Mouse (Mus musculus) lung, postnatal 0 days (tissue): ENCODE data around the gene Tec. TPM values are rescaled to one million over a fixed set of nuclear protein-coding genes. Genes with fewer than 3 reads are reported as not detected.

ENCODE experiments used
- ATAC-seq: fragments of 200-750 bp; cut with Nextera tagmentation; 2 replicates; pipeline ENCODE4 v1.8.0; 2017; ENCODE audit warnings: moderate library complexity
- DNase-seq: peaks from one replicate; pipeline ENCODE4 v3.0.0-alpha.2; 2016; ENCODE audit warnings: low spot score
- H3K27ac ChIP-seq: fragments of 300-500 bp; sonication (generic); 2 replicates; pipeline ENCODE4 v1.5.1; 2014; ENCODE audit warnings: antibody characterized with exemption, mild to moderate bottlenecking, low read length, mixed read lengths
- H3K27me3 ChIP-seq: fragments of 300-500 bp; sonication (generic); replicated peaks from 2 replicates; pipeline ENCODE4 v1.6.1; 2014; ENCODE audit warnings: low read length, mixed read lengths; ENCODE audit not compliant: insufficient read depth
- H3K36me3 ChIP-seq: fragments of 300-500 bp; sonication (generic); 2 replicates; pipeline ENCODE4 v1.6.1; 2014; ENCODE audit warnings: low read length, mixed read lengths; ENCODE audit not compliant: insufficient read depth
- H3K4me1 ChIP-seq: fragments of 300-500 bp; sonication (generic); 2 replicates; pipeline ENCODE4 v1.6.1; 2014; ENCODE audit warnings: antibody characterized with exemption, low read depth, low read length, mixed read lengths; ENCODE audit not compliant: insufficient read depth
- H3K4me2 ChIP-seq: fragments of 300-500 bp; sonication (generic); replicated peaks from 2 replicates; pipeline ENCODE4 v1.6.1; 2014; ENCODE audit warnings: low read depth, mild to moderate bottlenecking, low read length, moderate library complexity, mixed read lengths
- H3K4me3 ChIP-seq: fragments of 300-500 bp; sonication (generic); 2 replicates; pipeline ENCODE4 v1.5.1; 2014; ENCODE audit warnings: low read depth, low read length
- H3K9ac ChIP-seq: fragments of 300-500 bp; sonication (generic); replicated peaks from 2 replicates; pipeline ENCODE4 v1.6.1; 2014; ENCODE audit warnings: low read depth, mild to moderate bottlenecking
- H3K9me3 ChIP-seq: fragments of 300-500 bp; sonication (generic); 2 replicates; pipeline ENCODE4 v1.6.1; 2016; ENCODE audit warnings: low read length, mixed read lengths
- CTCF ChIP-seq: IDR thresholded peaks from 2 replicates; pipeline ENCODE4 v1.5.1; 2016; ENCODE audit warnings: antibody characterized with exemption, mild to moderate bottlenecking
- EP300 ChIP-seq: IDR thresholded peaks from 2 replicates; pipeline ENCODE4 v1.6.1; 2016; ENCODE audit warnings: antibody characterized with exemption, mild to moderate bottlenecking, control low read depth
- WGBS: fragments of 180-500 bp; shearing (Covaris S2); extraction: QIAGEN DNeasy Blood & Tissue Kit; methylation state at CpG from one replicate; pipeline ENCODE4 v1.1.7; 2014; 5-methylcytosine and 5-hydroxymethylcytosine counted together
- polyA plus RNA-seq: library from polyadenylated mRNA; unstranded; fragments of >200 nt; fragmentation: Nextera tagmentation; extraction: Ambion mirVana; gene quantifications from 2 replicates; pipeline ENCODE4 v1.2.1, GENCODE M21; 2015

The Tec gene
- polyA plus RNA-seq, 1 experiment from 2014 or later: 4.2 TPM

- TF ChIP-seq CTCF: no peak
- no peak for TF ChIP-seq EP300
- Histone ChIP-seq H3K9me3 (no peaks in the 10 kb centered on the region), H3K4me3 (no peak overlapping the region), H3K27me3 (no peaks in the 10 kb centered on the region), H3K9ac (no peak overlapping the region), H3K27ac (no peak overlapping the region), H3K36me3 (no peaks in the 10 kb centered on the region), H3K4me1 (no peaks in the 10 kb centered on the region), H3K4me2 (no peak overlapping the region)
- 69% methylated on average over 3 of the region's 3 CpGs for WGBS
- no peak for ATAC-seq
- DNase-seq: no peak
Observed at GRCm38 (mm10) chr5:72784719-72785118, 83.6 kb downstream of the Tec start.

GRCm38 (mm10) chr5:72783957-72784356, 84.3 kb downstream of the Tec start:
- Histone ChIP-seq H3K9ac (no peak overlapping the region), H3K4me2 (no peak overlapping the region), H3K36me3 (no peaks in the 10 kb centered on the region), H3K4me1 (no peaks in the 10 kb centered on the region), H3K4me3 (no peak overlapping the region), H3K9me3 (no peaks in the 10 kb centered on the region), H3K27ac (no peak overlapping the region), H3K27me3 (no peaks in the 10 kb centered on the region)
- WGBS: 67% methylated on average over 8 of the region's 8 CpGs
- no peak for TF ChIP-seq EP300
- no peak for TF ChIP-seq CTCF
- DNase-seq (no peak), ATAC-seq (no peak)

GRCm38 (mm10) chr5:72783123-72783522, 85.2 kb downstream of the Tec start:
- Histone ChIP-seq H3K36me3 (no peaks in the 10 kb centered on the region), H3K4me2 (no peak overlapping the region), H3K9ac (no peak overlapping the region), H3K9me3 (no peaks in the 10 kb centered on the region), H3K27me3 (no peaks in the 10 kb centered on the region), H3K4me1 (no peaks in the 10 kb centered on the region), H3K4me3 (no peak overlapping the region), H3K27ac (no peak overlapping the region)
- 93% methylated on average over 7 of the region's 7 CpGs for WGBS
- DNase-seq (no peak), ATAC-seq (no peak)
- no peak for TF ChIP-seq CTCF
- TF ChIP-seq EP300: no peak

GRCm38 (mm10) chr5:72781776-72782175, 86.5 kb downstream of the Tec start:
- TF ChIP-seq EP300: no peak
- DNase-seq: peak; percentile 12
- Histone ChIP-seq H3K27me3 (no peaks in the 10 kb centered on the region), H3K27ac (no peak overlapping the region), H3K4me1 (no peaks in the 10 kb centered on the region), H3K4me3 (no peak overlapping the region), H3K4me2 (no peak overlapping the region), H3K36me3 (no peaks in the 10 kb centered on the region), H3K9ac (no peak overlapping the region), H3K9me3 (no peaks in the 10 kb centered on the region)
- no peak; the same call in 1 of the 2 replicates for ATAC-seq
- 57% methylated on average over 11 of the region's 11 CpGs for WGBS

- Histone ChIP-seq H3K9me3 (no peaks in the 10 kb centered on the region), H3K4me2 (no peak overlapping the region), H3K36me3 (no peaks in the 10 kb centered on the region), H3K27ac (no peak overlapping the region), H3K27me3 (no peaks in the 10 kb centered on the region), H3K4me1 (no peaks in the 10 kb centered on the region), H3K9ac (no peak overlapping the region), H3K4me3 (no peak overlapping the region)
- ATAC-seq: no peak
- WGBS: 89% methylated on average over 2 of the region's 2 CpGs
- TF ChIP-seq CTCF: no peak
- TF ChIP-seq EP300: no peak
- no peak for DNase-seq
Observed at GRCm38 (mm10) chr5:72776595-72776994, 91.7 kb downstream of the Tec start.

- ATAC-seq: no peak
- WGBS: 58% methylated on average over 2 of the region's 2 CpGs
- H3K9me3 ChIP-seq: no peaks in the 10 kb centered on the region
Observed at GRCm38 (mm10) chr5:72776127-72776526, 92.2 kb downstream of the Tec start.

GRCm38 (mm10) chr5:72769841-72770240, 98.4 kb downstream of the Tec start:
- Histone ChIP-seq H3K9me3 (no peaks in the 10 kb centered on the region), H3K27me3 (no peaks in the 10 kb centered on the region), H3K4me2 (no peak overlapping the region), H3K4me3 (no peak overlapping the region), H3K9ac (no peak overlapping the region), H3K4me1 (no peaks in the 10 kb centered on the region), H3K27ac (no peak overlapping the region), H3K36me3 (no peaks in the 10 kb centered on the region)
- ATAC-seq (no peak), DNase-seq (no peak)
- TF ChIP-seq EP300 (no peak), CTCF (no peak)
- whole genome bisulfite sequencing: 38% methylated on average over 6 of the region's 6 CpGs

More at GRCm38 (mm10) chr5:72776127-72776526, 92.2 kb downstream of the Tec start:
- Histone ChIP-seq H3K27ac (no peak overlapping the region), H3K4me1 (no peaks in the 10 kb centered on the region), H3K27me3 (no peaks in the 10 kb centered on the region), H3K36me3 (no peaks in the 10 kb centered on the region), H3K4me2 (no peak overlapping the region), H3K9ac (no peak overlapping the region), H3K4me3 (no peak overlapping the region)
- TF ChIP-seq CTCF (no peak), EP300 (no peak)
- DNase-seq: no peak
